Mouse (Mus musculus): ENCODE measurements at regions not wholly inside any gene's neighbourhood (a gene's known extent, or its start where the extent isn't known, plus 50 kb on each side); places are given as distances from the start of the nearest gene placed in this dataset.

DNA sequence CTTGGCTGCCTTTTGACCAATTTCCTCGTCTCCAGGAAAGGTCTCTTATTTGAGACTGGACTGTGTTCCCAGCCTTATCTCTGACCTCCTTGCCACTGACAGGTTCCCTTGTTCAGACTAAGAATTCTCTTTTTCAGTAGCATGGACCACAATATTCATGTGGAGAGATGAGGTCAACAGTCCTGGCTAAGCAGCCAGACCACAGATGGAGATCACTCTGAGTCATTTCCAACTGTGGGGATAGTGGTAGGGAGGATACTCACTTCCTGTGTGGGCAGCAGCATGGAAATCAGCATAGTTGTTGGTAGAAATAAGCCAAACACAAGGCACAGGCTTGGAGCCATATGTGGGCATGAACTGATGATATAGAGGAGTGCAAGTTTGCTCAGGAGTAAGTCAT, 52.9 kb upstream of the Slc24a5 start:
- Histone ChIP-seq H3K4me3 (ENCODE audit: control insufficient read depth in 1 of 2, insufficient read depth in 1 of 2, low read depth in 2 of 2, low read length in 2 of 2) (no peak overlapping the region), H3K27ac (ENCODE audit: control insufficient read depth, low read depth, low read length) (no peak overlapping the region), H3K27me3 (ENCODE audit: control insufficient read depth in 1 of 2, insufficient read depth in 2 of 2, low read length in 2 of 2) (no peaks in the 10 kb centered on the region), H3K9me3 (replicated peaks; ENCODE audit: insufficient read depth, low read length) (no peaks in the 10 kb centered on the region), H3K9ac (ENCODE audit: control insufficient read depth, low read depth, low read length, poor library complexity, severe bottlenecking) (no peak overlapping the region), H3K4me1 (ENCODE audit: control insufficient read depth in 1 of 2, insufficient read depth in 2 of 2, low read length in 2 of 2) (no peaks in the 10 kb centered on the region), H3K79me2 (ENCODE audit: control insufficient read depth, insufficient read depth, low read length, poor library complexity) (no peaks in the 10 kb centered on the region), H3K36me3 (ENCODE audit: control insufficient read depth in 1 of 2, insufficient read depth in 2 of 2, low read length in 2 of 2) (no peaks in the 10 kb centered on the region)
- TF ChIP-seq TAL1 (IDR thresholded peaks at IDR 0.05; ENCODE audit: low read length) (no peak), GATA1 (IDR thresholded peaks at IDR 0.05; ENCODE audit: low read depth, low read length) (no peak), RCOR1 (IDR thresholded peaks at IDR 0.05; ENCODE audit: low read depth, low read length) (no peak), ZC3H11A (IDR thresholded peaks at IDR 0.05; ENCODE audit: low read depth, low read length) (no peak), MAZ (IDR thresholded peaks at IDR 0.05; ENCODE audit: low read depth, low read length) (no peak), USF2 (IDR thresholded peaks at IDR 0.05; ENCODE audit: borderline replicate concordance in 1 of 2, insufficient read depth in 1 of 2, low read depth in 1 of 2, low read length in 2 of 2) (no peak), USF1 (IDR thresholded peaks at IDR 0.05; ENCODE audit: low read depth, low read length) (no peak), ETS1 (IDR thresholded peaks at IDR 0.05; ENCODE audit: low read depth, low read length) (no peak), POLR2A (IDR thresholded peaks at IDR 0.05; ENCODE audit: control insufficient read depth in 1 of 2, insufficient read depth in 1 of 2, low read depth in 1 of 2, low read length in 2 of 2, poor library complexity in 1 of 2) (no peak), CHD2 (IDR thresholded peaks at IDR 0.05; ENCODE audit: low read length) (no peak), ZMIZ1 (IDR thresholded peaks at IDR 0.05; ENCODE audit: low read depth, low read length) (no peak), SMC3 (IDR thresholded peaks at IDR 0.05; ENCODE audit: low read depth, low read length) (no peak), NRF1 (IDR thresholded peaks at IDR 0.05; ENCODE audit: insufficient read depth, low read depth, low read length, poor library complexity, severe bottlenecking) (no peak), EP300 (IDR thresholded peaks at IDR 0.05; ENCODE audit: low read depth in 1 of 2, low read length in 2 of 2) (no peak), MYB (IDR thresholded peaks at IDR 0.05; ENCODE audit: low read depth, low read length) (no peak), POLR2AphosphoS2 (IDR thresholded peaks at IDR 0.05; ENCODE audit: low read length) (no peak), BHLHE40 (IDR thresholded peaks at IDR 0.05; ENCODE audit: borderline replicate concordance, low read depth, low read length) (no peak), SIN3A (IDR thresholded peaks at IDR 0.05; ENCODE audit: low read length) (no peak), TBP (IDR thresholded peaks at IDR 0.05; ENCODE audit: low read depth, low read length) (no peak)
- DNase-seq (ENCODE audit: low read depth, low spot score) = no peak

- Histone ChIP-seq H3K4me3 (ENCODE audit: control insufficient read depth in 1 of 2, insufficient read depth in 1 of 2, low read depth in 2 of 2, low read length in 2 of 2) (no peak overlapping the region), H3K9me3 (replicated peaks; ENCODE audit: insufficient read depth, low read length) (no peaks in the 10 kb centered on the region), H3K4me1 (ENCODE audit: control insufficient read depth in 1 of 2, insufficient read depth in 2 of 2, low read length in 2 of 2) (no peaks in the 10 kb centered on the region), H3K27ac (ENCODE audit: control insufficient read depth, low read depth, low read length) (no peak overlapping the region), H3K79me2 (ENCODE audit: control insufficient read depth, insufficient read depth, low read length, poor library complexity) (no peaks in the 10 kb centered on the region), H3K36me3 (ENCODE audit: control insufficient read depth in 1 of 2, insufficient read depth in 2 of 2, low read length in 2 of 2) (no peaks in the 10 kb centered on the region), H3K27me3 (ENCODE audit: control insufficient read depth in 1 of 2, insufficient read depth in 2 of 2, low read length in 2 of 2) (no peaks in the 10 kb centered on the region), H3K9ac (ENCODE audit: control insufficient read depth, low read depth, low read length, poor library complexity, severe bottlenecking) (no peak overlapping the region)
- TF ChIP-seq TCF12 (IDR thresholded peaks at IDR 0.05; ENCODE audit: low read depth, low read length) (no peak), POLR2AphosphoS5 (IDR thresholded peaks at IDR 0.05; ENCODE audit: borderline replicate concordance, low read depth, low read length) (no peak), MXI1 (IDR thresholded peaks at IDR 0.05; ENCODE audit: low read depth, low read length) (no peak), EP300 (IDR thresholded peaks at IDR 0.05; ENCODE audit: low read depth in 1 of 2, low read length in 2 of 2) (no peak), BHLHE40 (IDR thresholded peaks at IDR 0.05; ENCODE audit: borderline replicate concordance, low read depth, low read length) (no peak), UBTF (IDR thresholded peaks at IDR 0.05; ENCODE audit: borderline replicate concordance, insufficient read depth, low read depth, low read length) (no peak), MYB (IDR thresholded peaks at IDR 0.05; ENCODE audit: low read depth, low read length) (no peak), ZC3H11A (IDR thresholded peaks at IDR 0.05; ENCODE audit: low read depth, low read length) (no peak), JUND (IDR thresholded peaks at IDR 0.05; ENCODE audit: low read depth, low read length) (no peak), ZNF384 (IDR thresholded peaks at IDR 0.05; ENCODE audit: low read depth, low read length) (no peak), MAZ (IDR thresholded peaks at IDR 0.05; ENCODE audit: low read depth, low read length) (no peak), USF1 (IDR thresholded peaks at IDR 0.05; ENCODE audit: low read depth, low read length) (no peak), GABPA (IDR thresholded peaks at IDR 0.05; ENCODE audit: low read depth, low read length) (no peak), ZKSCAN1 (IDR thresholded peaks at IDR 0.05; ENCODE audit: low read depth, low read length) (no peak), TBP (IDR thresholded peaks at IDR 0.05; ENCODE audit: low read depth, low read length) (no peak), POLR2AphosphoS2 (IDR thresholded peaks at IDR 0.05; ENCODE audit: low read length) (no peak)
- DNase-seq (ENCODE audit: low read depth, low spot score) = no peak
Measured at GRCm38 (mm10) chr2:125016946-125017345, 51.0 kb upstream of the Slc24a5 start.
